Mouse (Mus musculus) kidney, postnatal 25 days (tissue): ENCODE measurements at regions not wholly inside any gene's neighbourhood (a gene's known extent, or its start where the extent isn't known, plus 50 kb on each side); places are given as distances from the start of the nearest gene placed in this dataset.
A peak's percentile ranks its signal among the peaks of the same experiment; 100 is the strongest.

Experiments
- DNase-seq, 2 experiments: peaks; one replicate each; pipeline ENCODE4 v3.0.0; 2021; ENCODE audit warnings: mixed read lengths in 2 of 2

GRCm38 (mm10) chr2:159032147-159032546 lies 237.5 kb downstream of the Dhx35 start:
- DNase-seq: no peak

GRCm38 (mm10) chr2:159039916-159040315 lies 245.3 kb downstream of the Dhx35 start:
- no peak for DNase-seq

GRCm38 (mm10) chr2:159053534-159053933 lies 258.9 kb downstream of the Dhx35 start:
- peak; percentile 34 to 75 for DNase-seq

DNA sequence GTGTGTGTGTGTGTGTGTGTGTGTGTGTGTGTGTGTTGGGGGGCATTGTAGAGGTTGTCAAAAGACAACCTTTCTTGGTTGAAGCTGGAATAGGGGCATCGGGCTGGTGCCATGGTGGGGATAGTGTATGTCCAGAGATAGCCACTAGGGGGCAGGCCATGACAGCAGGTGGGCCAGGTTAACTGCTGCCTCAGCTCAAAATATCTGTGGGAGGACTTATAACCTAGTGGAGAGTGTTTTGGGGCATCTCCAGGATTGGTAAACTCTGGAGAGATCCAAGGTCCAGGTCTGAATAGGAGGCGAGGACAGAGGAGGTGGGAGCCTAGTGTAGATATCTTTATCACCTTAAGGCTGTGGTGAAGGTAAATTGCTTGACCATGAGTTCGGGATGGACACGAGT lies 259.3 kb downstream of the Dhx35 start:
- peak; percentile 68 to 75 for DNase-seq

- DNase-seq: no peak
These were observed 259.8 kb downstream of the Dhx35 start for GRCm38 (mm10) chr2:159054451-159054850.

GRCm38 (mm10) chr2:159055780-159056179 lies 261.2 kb downstream of the Dhx35 start:
- no peak for DNase-seq

GRCm38 (mm10) chr2:159056960-159057359 lies 262.4 kb downstream of the Dhx35 start:
- DNase-seq: no peak

DNA sequence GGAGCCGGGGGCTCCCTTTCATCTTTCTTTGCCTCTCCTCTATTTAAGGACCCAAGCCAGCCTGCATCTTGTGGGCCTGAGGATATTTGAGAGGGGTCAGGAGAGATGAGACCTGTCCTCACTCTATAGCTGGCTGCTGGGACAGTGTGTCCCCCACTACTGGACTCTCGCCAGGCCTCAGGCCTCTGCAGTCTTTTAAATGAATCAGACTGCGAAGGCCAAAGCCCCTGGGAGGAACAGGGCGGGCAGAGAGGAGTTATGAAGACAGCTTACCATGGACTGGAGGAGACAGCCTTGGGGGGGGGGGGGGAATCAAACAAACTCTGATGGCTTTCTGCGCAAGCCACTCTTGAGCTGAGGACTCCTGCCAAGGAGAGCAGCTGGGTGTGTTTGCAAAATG lies 262.9 kb downstream of the Dhx35 start:
- DNase-seq: peak in 1 of 2 experiments; percentile 58

DNA sequence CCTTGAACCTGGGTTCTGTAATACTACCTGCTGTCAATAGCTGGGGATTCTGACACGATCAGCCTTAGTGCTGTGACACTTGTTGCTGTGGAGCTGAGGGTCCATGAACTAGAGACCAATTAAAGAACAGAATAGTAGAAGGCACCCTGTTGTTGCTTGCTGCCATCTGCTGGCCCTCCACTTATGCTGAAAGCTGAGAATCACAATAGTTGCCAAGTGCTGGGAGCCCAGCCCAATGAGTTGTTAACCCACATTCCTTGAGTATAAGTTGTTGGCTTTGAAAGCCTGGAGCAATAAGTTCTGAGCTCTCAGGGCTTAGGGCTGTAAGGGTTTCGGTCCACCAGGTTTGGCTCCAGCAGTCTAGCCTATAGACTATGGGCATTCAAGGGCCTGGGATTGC lies 267.7 kb downstream of the Dhx35 start:
- DNase-seq: peak in 1 of 2 experiments; percentile 26

- DNase-seq: no peak
These were observed 268.1 kb downstream of the Dhx35 start for GRCm38 (mm10) chr2:159062666-159063065.

GRCm38 (mm10) chr2:159064403-159064970 lies 269.9 kb downstream of the Dhx35 start:
- no peak for DNase-seq

- no peak for DNase-seq
These were observed 272.9 kb downstream of the Dhx35 start for GRCm38 (mm10) chr2:159067506-159067905.

GRCm38 (mm10) chr2:159068303-159069020 lies 273.9 kb downstream of the Dhx35 start:
- peak; percentile 44 to 63 for DNase-seq

- peak; percentile 18 to 85 for DNase-seq
These were observed 274.6 kb downstream of the Dhx35 start for GRCm38 (mm10) chr2:159069180-159069579.

DNA sequence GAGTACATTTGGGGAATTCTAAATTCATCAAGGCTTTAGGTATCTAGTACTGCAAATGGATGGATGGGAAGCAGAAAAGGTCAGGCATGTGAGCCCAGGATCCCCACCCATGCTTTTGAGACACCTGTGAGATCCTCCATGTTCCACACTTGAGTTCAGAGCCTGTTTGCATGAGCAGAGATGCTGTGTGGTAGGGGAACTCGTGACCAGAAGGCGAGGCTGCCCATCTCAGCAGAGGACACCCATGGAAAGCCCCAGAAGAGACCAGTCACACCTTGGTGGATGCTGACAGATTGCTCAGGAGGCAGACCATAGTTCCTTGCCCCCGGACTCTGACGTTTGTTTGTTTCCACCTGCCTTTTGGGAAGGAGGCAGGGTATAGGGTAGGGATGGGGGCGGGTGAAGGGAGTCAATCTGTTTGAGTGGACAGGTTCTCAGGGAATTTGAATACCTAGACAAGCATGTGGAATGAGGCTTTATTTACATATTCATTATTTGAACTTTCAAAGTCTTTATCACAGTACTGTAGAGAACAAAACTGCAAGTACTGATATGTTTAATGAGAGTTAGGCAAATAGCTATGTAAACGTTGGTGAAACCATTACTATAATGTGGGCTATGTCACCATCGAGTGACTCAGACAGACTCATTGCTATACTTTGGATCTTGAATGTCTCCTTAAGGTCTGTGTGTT lies 278.5 kb downstream of the Dhx35 start:
- DNase-seq: no peak

DNA sequence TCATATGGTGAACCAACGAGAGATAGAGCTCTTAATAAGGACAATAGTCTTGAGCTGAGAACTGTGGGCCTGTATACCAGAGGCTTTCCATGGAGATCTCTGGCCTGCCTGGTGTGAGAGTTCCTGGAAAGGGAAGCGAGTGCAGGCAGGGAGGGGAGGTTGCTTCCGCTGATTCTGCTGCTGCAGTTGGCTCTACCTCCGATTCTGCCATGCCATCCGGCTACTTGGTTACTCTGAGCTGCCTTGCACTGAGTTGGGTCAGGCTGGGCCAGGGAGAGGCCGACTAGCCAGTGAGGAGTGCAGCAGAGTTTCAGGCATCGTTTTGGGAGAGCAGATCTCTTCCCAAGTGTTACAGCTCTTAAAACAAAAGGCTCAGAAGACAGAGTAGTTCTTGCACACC lies 285.2 kb downstream of the Dhx35 start:
- DNase-seq: no peak

DNA sequence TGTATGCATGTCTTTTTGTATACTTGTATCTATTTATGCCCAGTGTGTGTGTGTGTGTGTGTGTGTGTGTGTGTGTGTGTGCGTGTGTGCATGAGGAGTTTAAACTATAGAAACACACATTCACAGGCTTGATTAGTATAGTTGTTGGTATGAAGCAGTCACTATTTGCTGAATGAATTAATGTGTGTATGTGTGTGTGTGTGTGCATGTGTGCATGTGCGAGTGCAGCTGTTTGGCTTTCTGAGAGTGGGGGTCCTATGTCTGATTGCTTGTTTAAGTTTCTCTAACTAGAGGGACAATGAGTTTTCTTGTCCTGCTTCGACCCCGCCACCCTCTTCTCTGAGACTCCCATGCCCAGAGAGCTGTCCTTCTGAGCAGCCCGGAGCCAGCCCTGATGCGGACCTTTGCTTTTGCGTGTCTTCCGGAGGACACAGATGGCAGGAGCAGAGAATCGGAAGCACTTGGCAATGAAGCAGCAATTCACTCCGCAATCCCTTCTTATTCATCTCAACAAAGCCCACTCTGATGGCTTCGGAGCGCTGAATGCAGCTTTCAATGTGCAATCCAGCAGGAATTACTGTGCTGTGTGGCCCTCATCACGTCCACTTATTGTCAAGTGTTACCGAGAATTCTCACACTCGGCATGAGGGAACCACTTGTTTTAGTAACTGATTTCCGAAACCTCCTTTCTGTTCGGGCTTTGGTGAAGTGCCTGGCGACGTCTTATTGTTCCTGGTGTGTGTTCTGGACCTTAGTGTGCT lies 286.4 kb downstream of the Dhx35 start:
- DNase-seq: no peak

DNA sequence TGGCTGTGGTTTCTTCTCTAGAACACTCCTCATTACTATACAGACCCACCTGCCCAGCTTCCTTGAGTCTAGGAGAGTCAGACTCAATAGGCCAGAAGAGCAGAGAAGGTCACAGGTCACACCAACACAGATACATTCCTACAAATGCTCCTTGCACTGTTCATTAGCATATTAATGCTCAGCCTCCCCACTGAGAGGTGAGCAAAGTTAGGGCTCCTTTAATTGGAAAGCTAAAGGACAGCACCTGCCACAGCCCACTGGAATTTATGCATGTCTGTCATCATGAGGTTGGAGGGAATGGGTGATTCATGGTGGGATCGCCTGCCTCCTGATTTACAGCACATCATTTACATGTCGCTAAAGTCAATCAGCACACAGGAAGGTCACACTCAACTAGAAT lies 292.2 kb downstream of the Dhx35 start:
- no peak for DNase-seq

DNA sequence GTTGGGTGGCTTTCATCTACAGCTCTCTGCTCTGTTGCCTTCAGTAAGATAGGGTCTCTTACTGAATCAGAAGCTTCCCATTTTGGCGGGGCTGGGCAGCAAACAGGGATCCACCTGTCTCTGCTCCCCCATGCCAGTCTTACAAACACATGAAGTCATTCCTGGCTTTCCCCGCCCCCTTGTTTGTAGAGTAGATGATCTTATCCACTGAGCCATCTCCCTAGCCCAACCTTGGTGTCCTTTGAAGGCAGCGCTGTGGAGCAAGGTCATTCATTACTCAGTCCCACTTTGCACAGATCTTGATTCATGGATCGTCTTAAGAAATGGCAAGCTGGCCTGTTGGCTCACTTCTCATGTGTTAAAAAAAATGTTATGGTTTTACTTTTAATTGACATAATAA lies 293.6 kb downstream of the Dhx35 start:
- DNase-seq: no peak

- peak; percentile 47 to 48 for DNase-seq
These were observed 302.1 kb downstream of the Dhx35 start for GRCm38 (mm10) chr2:159096667-159097066.

DNA sequence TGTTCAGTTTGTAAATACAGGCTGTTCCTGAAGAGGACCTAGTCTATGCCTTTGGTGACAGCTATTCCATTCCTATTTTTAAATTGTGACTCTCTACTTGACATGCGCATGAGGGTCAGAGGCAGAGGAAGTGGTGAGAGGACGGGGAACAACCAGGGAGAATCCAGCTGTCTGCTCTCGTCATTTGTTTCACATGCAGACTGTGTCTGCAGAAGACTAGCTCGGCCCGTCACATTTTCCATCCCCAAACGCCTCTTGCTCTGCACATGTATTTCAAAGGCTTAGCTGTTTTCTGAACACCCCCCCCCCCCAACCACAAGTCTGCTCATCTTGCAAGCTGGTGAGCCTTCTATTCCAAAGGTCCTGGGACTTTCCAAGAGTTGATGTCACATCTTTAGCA lies 339.4 kb downstream of the Dhx35 start:
- DNase-seq: no peak

DNA sequence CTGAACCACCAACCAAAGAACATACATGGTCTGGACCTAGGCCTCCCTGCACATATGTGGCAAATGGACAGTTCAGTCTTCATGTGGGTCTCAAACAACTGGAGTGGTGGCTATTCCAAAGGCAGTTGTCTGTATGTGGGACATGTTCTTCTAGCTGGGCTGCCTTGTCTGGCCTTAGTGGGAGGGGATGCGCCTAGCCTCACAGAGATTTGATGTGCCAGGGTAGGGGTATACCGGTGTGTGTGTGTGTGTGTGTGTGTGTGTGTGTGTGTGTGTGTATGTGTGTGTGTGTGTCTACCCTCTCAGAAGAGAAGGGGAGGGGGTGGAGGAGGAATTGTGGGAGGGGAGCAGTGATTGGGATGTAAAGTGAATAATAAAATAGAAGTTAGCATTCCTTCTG lies 344.0 kb downstream of the Dhx35 start:
- DNase-seq: no peak

DNA sequence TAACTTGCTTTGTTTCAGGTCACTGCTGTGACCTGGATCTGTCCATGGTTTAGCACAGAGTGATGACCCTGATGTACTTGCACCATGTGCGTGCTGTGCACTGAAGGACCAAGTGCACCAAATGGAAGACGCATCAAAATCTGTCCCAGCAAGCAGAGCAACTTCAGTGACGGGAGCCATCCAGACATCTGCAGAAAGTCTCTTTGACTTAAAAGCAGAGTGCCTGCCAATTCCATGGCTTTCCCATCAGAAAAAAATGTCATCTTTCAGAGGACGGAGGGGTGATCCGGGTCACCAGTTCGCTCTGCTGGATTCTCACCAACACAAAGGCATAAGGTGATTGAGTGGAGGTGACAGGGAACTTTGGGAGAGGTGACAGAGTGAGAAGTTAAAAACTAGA lies 351.4 kb downstream of the Dhx35 start:
- DNase-seq: no peak
